Mouse (Mus musculus) testis, adult 2 months (tissue): ENCODE results near the gene Vdr.

Experiments
- CTCF ChIP-seq: fragments of 200-500 bp; IDR thresholded peaks from 2 replicates; pipeline ENCODE4 v1.5.1; 2012; ENCODE audit warnings: low read depth, mild to moderate bottlenecking, inconsistent platforms, low read length, moderate library complexity; ENCODE audit not compliant: control insufficient read depth, insufficient read depth, insufficient replicate concordance
- POLR2A ChIP-seq: fragments of 200-500 bp; IDR thresholded peaks from 2 replicates; pipeline ENCODE4 v1.6.1; 2012; ENCODE audit warnings: low read depth, mild to moderate bottlenecking, inconsistent platforms, low read length, moderate library complexity; ENCODE audit not compliant: control insufficient read depth

DNA sequence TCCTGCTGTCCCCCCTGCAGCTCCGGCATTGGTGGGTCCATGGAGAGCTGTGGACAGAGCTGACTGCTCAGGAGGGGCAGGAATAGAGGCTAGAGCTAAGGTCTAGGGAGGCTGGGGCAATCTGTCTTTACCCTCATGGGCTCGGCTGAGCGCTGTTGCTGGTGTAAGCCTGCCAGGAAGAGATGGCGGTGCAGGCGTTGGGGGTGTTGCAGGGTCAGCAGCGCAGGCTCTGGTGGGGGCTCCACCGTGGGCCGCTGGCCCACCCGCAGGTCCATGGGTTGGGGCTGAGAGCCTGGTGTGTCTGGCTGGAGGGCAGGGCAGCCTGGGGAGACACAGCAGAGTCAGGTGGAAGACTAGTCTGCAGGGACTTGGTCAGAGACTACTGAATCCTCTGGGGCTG lies 99.1 kb downstream of the Vdr start:
- TF ChIP-seq CTCF (no peak), POLR2A (no peak)
